Mouse (Mus musculus): ENCODE results near the gene Wdr95. TPM values are rescaled to one million over a fixed set of nuclear protein-coding genes. Genes with fewer than 3 reads are reported as not detected.

Wdr95 gene
- total RNA-seq, 2 experiments from 2014 or later, result not detected

GRCm38 (mm10) chr5:149568993-149569392, 40.5 kb downstream of the Wdr95 start:
- no peak for DNase-seq (ENCODE audit: low spot score in 2 of 2)

- DNase-seq (ENCODE audit: low spot score in 2 of 2), result no peak
Measured at GRCm38 (mm10) chr5:149576977-149577376, 48.5 kb downstream of the Wdr95 start.

- no peak for DNase-seq (ENCODE audit: low spot score in 2 of 2)
Measured at GRCm38 (mm10) chr5:149577449-149577848, 49.0 kb downstream of the Wdr95 start.

GRCm38 (mm10) chr5:149582642-149583262, 54.3 kb downstream of the Wdr95 start:
- DNase-seq (ENCODE audit: low spot score in 2 of 2), result no peak

- no peak for DNase-seq (ENCODE audit: low spot score in 2 of 2)
Measured at GRCm38 (mm10) chr5:149583507-149583906, 55.0 kb downstream of the Wdr95 start.

GRCm38 (mm10) chr5:149584154-149584655, 55.7 kb downstream of the Wdr95 start:
- no peak for DNase-seq (ENCODE audit: low spot score in 2 of 2)

GRCm38 (mm10) chr5:149585231-149585630, 56.8 kb downstream of the Wdr95 start:
- DNase-seq (ENCODE audit: low spot score in 2 of 2), result no peak

GRCm38 (mm10) chr5:149585910-149586309, 57.4 kb downstream of the Wdr95 start:
- DNase-seq (ENCODE audit: low spot score in 2 of 2), result peak; percentile 15 to 29

GRCm38 (mm10) chr5:149587327-149587895, 58.9 kb downstream of the Wdr95 start:
- no peak for DNase-seq (ENCODE audit: low spot score in 2 of 2)

GRCm38 (mm10) chr5:149588814-149589534, 60.5 kb downstream of the Wdr95 start:
- no peak for DNase-seq (ENCODE audit: low spot score in 2 of 2)

- DNase-seq (ENCODE audit: low spot score in 2 of 2), result no peak
Measured at GRCm38 (mm10) chr5:149589932-149590331, 61.5 kb downstream of the Wdr95 start.

- DNase-seq (ENCODE audit: low spot score in 2 of 2), result no peak
Measured at GRCm38 (mm10) chr5:149594215-149594614, 65.7 kb downstream of the Wdr95 start.

- DNase-seq (ENCODE audit: low spot score in 2 of 2), result no peak
Measured at GRCm38 (mm10) chr5:149597351-149597750, 68.9 kb downstream of the Wdr95 start.

- no peak for DNase-seq (ENCODE audit: low spot score in 2 of 2)
Measured at GRCm38 (mm10) chr5:149601996-149602395, 73.5 kb downstream of the Wdr95 start.

GRCm38 (mm10) chr5:149603241-149603640, 74.8 kb downstream of the Wdr95 start:
- DNase-seq (ENCODE audit: low spot score in 2 of 2), result no peak

GRCm38 (mm10) chr5:149607083-149607720, 78.7 kb downstream of the Wdr95 start:
- DNase-seq (ENCODE audit: low spot score in 2 of 2), result no peak

GRCm38 (mm10) chr5:149611476-149612164, 83.1 kb downstream of the Wdr95 start:
- no peak for DNase-seq (ENCODE audit: low spot score in 2 of 2)

GRCm38 (mm10) chr5:149612165-149612518, 83.7 kb downstream of the Wdr95 start:
- DNase-seq (ENCODE audit: low spot score in 2 of 2), result no peak

GRCm38 (mm10) chr5:149612740-149613139, 84.3 kb downstream of the Wdr95 start:
- DNase-seq (ENCODE audit: low spot score in 2 of 2), result no peak

- DNase-seq (ENCODE audit: low spot score in 2 of 2), result no peak
Measured at GRCm38 (mm10) chr5:149616138-149616537, 87.7 kb downstream of the Wdr95 start.

GRCm38 (mm10) chr5:149616817-149617216, 88.3 kb downstream of the Wdr95 start:
- DNase-seq (ENCODE audit: low spot score in 2 of 2), result no peak

All from adrenal gland, adult 18-20 months (tissue).